Mouse (Mus musculus): ENCODE results near the gene Ifitm1. TPM values are rescaled to one million over a fixed set of nuclear protein-coding genes. Genes with fewer than 3 reads are reported as not detected.
"Not testable (repeated sequence)": the region's sequence is repeated elsewhere in the genome, so short reads cannot be mapped to it uniquely, and the experiment has no call there.

Ifitm1 gene
- total and polyA plus RNA-seq, 3 experiments: 1.5 to 5.5 TPM; not detected in 1

DNA sequence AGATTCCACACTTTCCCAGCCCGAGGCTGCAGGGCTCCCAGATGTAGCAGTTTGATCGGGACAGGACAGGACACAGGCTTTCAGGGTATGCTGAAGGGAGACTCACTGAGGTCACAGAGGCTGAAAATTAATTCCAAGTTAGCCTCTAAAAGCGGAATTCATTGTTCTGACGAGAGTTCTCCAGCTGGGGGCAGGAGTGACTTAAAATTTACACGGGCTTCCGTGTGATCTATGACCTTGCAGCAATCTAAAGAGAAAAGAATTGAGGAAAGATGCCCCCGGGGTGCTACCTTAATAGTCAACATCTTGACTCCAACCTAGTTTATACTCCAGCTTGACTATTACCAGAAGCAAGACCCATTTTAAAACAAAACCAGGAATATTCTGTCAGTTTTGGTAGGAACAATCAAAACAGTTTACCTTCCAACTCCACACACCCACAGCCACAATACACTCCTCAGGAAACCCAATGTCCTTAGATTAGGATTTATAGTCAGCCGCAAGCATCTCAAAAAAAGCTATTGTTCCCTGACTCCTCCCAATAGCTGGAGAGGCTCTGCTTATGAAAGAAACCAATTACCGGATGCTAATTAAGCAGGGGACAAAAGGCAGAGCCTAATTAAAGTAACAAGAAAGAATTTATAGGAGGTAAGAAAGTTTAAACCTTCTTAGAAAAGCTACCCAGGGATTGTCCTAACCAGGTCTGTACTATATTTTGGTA, 7.7 kb upstream of the Ifitm1 start:
- DNase-seq (ENCODE audit: low spot score) (no peak), ATAC-seq (ENCODE audit: extremely low read depth, insufficient number of reproducible peaks, low FRiP score, poor library complexity, severe bottlenecking) (no peak)

DNA sequence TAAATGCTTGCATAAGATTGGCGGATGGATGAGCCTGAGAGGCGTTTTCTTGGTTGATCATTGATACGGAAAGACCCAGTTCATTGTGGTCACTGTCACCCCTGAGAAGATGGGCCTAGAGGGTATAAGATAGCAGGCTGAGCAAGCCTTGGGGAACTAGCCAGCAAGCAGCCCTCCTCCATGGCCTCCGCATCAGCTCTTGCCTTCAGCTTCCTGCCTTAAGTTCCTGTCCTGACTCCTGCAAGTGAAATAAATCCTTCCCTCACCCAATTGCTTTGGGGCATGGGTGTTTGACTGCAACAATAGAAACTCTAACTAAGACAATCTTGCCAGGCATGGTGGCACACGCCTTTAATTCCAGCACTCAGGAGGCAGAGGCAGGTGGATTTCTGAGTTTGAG, 7.0 kb upstream of the Ifitm1 start:
- TF ChIP-seq GATA1 (IDR thresholded peaks at IDR 0.05; ENCODE audit: borderline replicate concordance, low read length): no peak
- no peak for TF ChIP-seq GATA2 (IDR thresholded peaks at IDR 0.05; ENCODE audit: borderline replicate concordance, low read depth, low read length)
- no peak for TF ChIP-seq TAL1 (conservative IDR thresholded peaks at IDR 0.05; ENCODE audit: low read depth, low read length)
- no peak for TF ChIP-seq POLR2AphosphoS5 (IDR thresholded peaks at IDR 0.05; ENCODE audit: insufficient replicate concordance, low read depth, low read length)
- no peak for TF ChIP-seq CTCF (IDR thresholded peaks at IDR 0.05; ENCODE audit: low read depth, low read length)
- Histone ChIP-seq H3K4me3 (ENCODE audit: low read depth, low read length) (no peak overlapping the region), H3K27me3 (ENCODE audit: insufficient read depth, low read length) (peaks cover 22% of the 10 kb centered on the region), H3K36me3 (replicated peaks) (no peaks in the 10 kb centered on the region), H3K9me3 (replicated peaks) (no peaks in the 10 kb centered on the region), H3K4me1 (ENCODE audit: insufficient read depth, low read depth, low read length) (peaks cover 26% of the 10 kb centered on the region)
- DNase-seq (ENCODE audit: low spot score): no peak
- ATAC-seq (ENCODE audit: extremely low read depth, insufficient number of reproducible peaks, low FRiP score, poor library complexity, severe bottlenecking): no peak

More for the DNA sequence above, 7.7 kb upstream of the Ifitm1 start:
- Histone ChIP-seq H3K36me3 (replicated peaks) (no peaks in the 10 kb centered on the region), H3K27me3 (ENCODE audit: insufficient read depth, low read length) (peaks cover 20% of the 10 kb centered on the region), H3K4me3 (ENCODE audit: low read depth, low read length) (no peak overlapping the region), H3K9me3 (replicated peaks) (no peaks in the 10 kb centered on the region), H3K4me1 (ENCODE audit: insufficient read depth, low read depth, low read length) (peaks cover 33% of the 10 kb centered on the region)
- TF ChIP-seq TAL1 (conservative IDR thresholded peaks at IDR 0.05; ENCODE audit: low read depth, low read length) (no peak), GATA1 (IDR thresholded peaks at IDR 0.05; ENCODE audit: borderline replicate concordance, low read length) (no peak), CTCF (IDR thresholded peaks at IDR 0.05; ENCODE audit: low read depth, low read length) (no peak), GATA2 (IDR thresholded peaks at IDR 0.05; ENCODE audit: borderline replicate concordance, low read depth, low read length) (no peak), POLR2AphosphoS5 (IDR thresholded peaks at IDR 0.05; ENCODE audit: insufficient replicate concordance, low read depth, low read length) (no peak)

GRCm38 (mm10) chr7:140961416-140961815, 5.6 kb upstream of the Ifitm1 start:
- DNase-seq (ENCODE audit: low spot score): no peak
- Histone ChIP-seq H3K27me3 (ENCODE audit: insufficient read depth, low read length) (peaks cover 25% of the 10 kb centered on the region), H3K4me3 (ENCODE audit: low read depth, low read length) (no peak overlapping the region), H3K36me3 (replicated peaks) (no peaks in the 10 kb centered on the region), H3K9me3 (replicated peaks) (no peaks in the 10 kb centered on the region), H3K4me1 (ENCODE audit: insufficient read depth, low read depth, low read length) (peaks cover 13% of the 10 kb centered on the region)
- ATAC-seq (ENCODE audit: extremely low read depth, insufficient number of reproducible peaks, low FRiP score, poor library complexity, severe bottlenecking): no peak
- TF ChIP-seq GATA2 (IDR thresholded peaks at IDR 0.05; ENCODE audit: borderline replicate concordance, low read depth, low read length) (no peak), TAL1 (conservative IDR thresholded peaks at IDR 0.05; ENCODE audit: low read depth, low read length) (no peak), CTCF (IDR thresholded peaks at IDR 0.05; ENCODE audit: low read depth, low read length) (no peak), GATA1 (IDR thresholded peaks at IDR 0.05; ENCODE audit: borderline replicate concordance, low read length) (no peak), POLR2AphosphoS5 (IDR thresholded peaks at IDR 0.05; ENCODE audit: insufficient replicate concordance, low read depth, low read length) (no peak)

DNA sequence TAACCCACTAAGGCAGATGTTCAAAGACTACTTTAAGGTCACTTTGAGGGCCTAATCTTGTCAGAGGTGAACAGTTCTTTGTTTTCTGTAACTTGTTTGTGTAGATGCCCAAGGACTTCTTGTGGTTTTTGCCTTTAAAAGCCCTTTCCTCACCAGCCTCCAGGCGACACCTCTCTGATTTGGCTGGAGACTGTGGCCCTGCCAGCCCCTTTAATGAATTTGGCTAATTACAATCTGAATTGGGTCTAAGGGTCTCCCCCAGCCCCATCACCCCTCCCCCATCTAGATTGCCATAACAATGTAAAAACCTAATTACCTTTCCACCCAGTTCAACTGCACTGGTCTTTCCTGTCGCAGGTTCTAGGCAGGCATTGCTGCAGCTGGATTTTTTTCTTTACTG, 4.3 kb upstream of the Ifitm1 start:
- H3K9me3 ChIP-seq (replicated peaks): no peaks in the 10 kb centered on the region
- no peak for TF ChIP-seq GATA2 (IDR thresholded peaks at IDR 0.05; ENCODE audit: borderline replicate concordance, low read depth, low read length)
- no peak for TF ChIP-seq GATA1 (IDR thresholded peaks at IDR 0.05; ENCODE audit: borderline replicate concordance, low read length)
- no peak for TF ChIP-seq TAL1 (conservative IDR thresholded peaks at IDR 0.05; ENCODE audit: low read depth, low read length)
- TF ChIP-seq CTCF (IDR thresholded peaks at IDR 0.05; ENCODE audit: low read depth, low read length): no peak
- no peaks in the 10 kb centered on the region for H3K36me3 ChIP-seq (replicated peaks)
- no peak for DNase-seq (ENCODE audit: low spot score)
- H3K4me1 ChIP-seq (ENCODE audit: insufficient read depth, low read depth, low read length): peaks cover 8% of the 10 kb centered on the region
- no peak for ATAC-seq (ENCODE audit: extremely low read depth, insufficient number of reproducible peaks, low FRiP score, poor library complexity, severe bottlenecking)
- peaks cover 32% of the 10 kb centered on the region for H3K27me3 ChIP-seq (ENCODE audit: insufficient read depth, low read length)
- no peak overlapping the region for H3K4me3 ChIP-seq (ENCODE audit: low read depth, low read length)

GRCm38 (mm10) chr7:140967862-140968591, 1.0 kb downstream of the Ifitm1 start:
- no peak for TF ChIP-seq POLR2AphosphoS5 (IDR thresholded peaks at IDR 0.05; ENCODE audit: insufficient replicate concordance, low read depth, low read length)
- no peak for TF ChIP-seq TAL1 (conservative IDR thresholded peaks at IDR 0.05; ENCODE audit: low read depth, low read length)
- no peak for TF ChIP-seq CTCF (IDR thresholded peaks at IDR 0.05; ENCODE audit: low read depth, low read length)
- no peak for TF ChIP-seq GATA1 (IDR thresholded peaks at IDR 0.05; ENCODE audit: borderline replicate concordance, low read length)
- TF ChIP-seq GATA2 (IDR thresholded peaks at IDR 0.05; ENCODE audit: borderline replicate concordance, low read depth, low read length): no peak

GRCm38 (mm10) chr7:140968710-140969109, 1.7 kb downstream of the Ifitm1 start:
- DNase-seq (ENCODE audit: low spot score); H3K36me3 ChIP-seq (replicated peaks); H3K4me1 ChIP-seq (ENCODE audit: insufficient read depth, low read depth, low read length); H3K9me3 ChIP-seq (replicated peaks); H3K4me3 ChIP-seq (ENCODE audit: low read depth, low read length); ATAC-seq (ENCODE audit: extremely low read depth, insufficient number of reproducible peaks, low FRiP score, poor library complexity, severe bottlenecking): not testable (repeated sequence)
- peaks cover 37% of the 10 kb centered on the region for H3K27me3 ChIP-seq (ENCODE audit: insufficient read depth, low read length)

More at GRCm38 (mm10) chr7:140967862-140968591, 1.0 kb downstream of the Ifitm1 start:
- H3K4me1 ChIP-seq (ENCODE audit: insufficient read depth, low read depth, low read length): peaks cover 3% of the 10 kb centered on the region; the same call in 1 of the 2 replicates
- no peak overlapping the region for H3K4me3 ChIP-seq (ENCODE audit: low read depth, low read length)
- no peaks in the 10 kb centered on the region for H3K9me3 ChIP-seq (replicated peaks)
- ATAC-seq (ENCODE audit: extremely low read depth, insufficient number of reproducible peaks, low FRiP score, poor library complexity, severe bottlenecking) (no peak), DNase-seq (ENCODE audit: low spot score) (no peak)
- H3K36me3 ChIP-seq (replicated peaks): no peaks in the 10 kb centered on the region
- H3K27me3 ChIP-seq (ENCODE audit: insufficient read depth, low read length): peaks cover 40% of the 10 kb centered on the region
